Mouse (Mus musculus) midbrain, embryonic 12.5 days (tissue): ENCODE results near the gene Hbb-bt. TPM values are rescaled to one million over a fixed set of nuclear protein-coding genes. Genes with fewer than 3 reads are reported as not detected.
"Not testable (repeated sequence)": the region's sequence is repeated elsewhere in the genome, so short reads cannot be mapped to it uniquely, and the experiment has no call there.

ENCODE experiments used
- ATAC-seq: fragments of 200-750 bp; cut with Nextera tagmentation; 2 replicates; pipeline ENCODE4 v1.8.0; 2017; ENCODE audit warnings: low read depth, moderate TSS enrichment, moderate library complexity; ENCODE audit not compliant: low FRiP score
- H3K27ac ChIP-seq: fragments of 300-500 bp; sonication (generic); replicated peaks from 2 replicates; pipeline ENCODE4 v1.5.1; 2016; ENCODE audit warnings: mild to moderate bottlenecking
- H3K27me3 ChIP-seq: fragments of 300-500 bp; sonication (generic); 2 replicates; pipeline ENCODE4 v1.6.1; 2016; ENCODE audit warnings: mild to moderate bottlenecking
- H3K36me3 ChIP-seq: fragments of 300-500 bp; sonication (generic); 2 replicates; pipeline ENCODE4 v1.6.1; 2016
- H3K4me1 ChIP-seq: fragments of 300-500 bp; sonication (generic); 2 replicates; pipeline ENCODE4 v1.6.1; 2016
- H3K4me2 ChIP-seq: fragments of 300-500 bp; sonication (generic); replicated peaks from 2 replicates; pipeline ENCODE4 v1.6.1; 2016; ENCODE audit warnings: mild to moderate bottlenecking, moderate library complexity
- H3K4me3 ChIP-seq: fragments of 300-500 bp; sonication (generic); 2 replicates; pipeline ENCODE4 v1.5.1; 2016; ENCODE audit warnings: mild to moderate bottlenecking
- H3K9ac ChIP-seq: fragments of 300-500 bp; sonication (generic); replicated peaks from 2 replicates; pipeline ENCODE4 v1.6.1; 2016; ENCODE audit warnings: mild to moderate bottlenecking, moderate library complexity
- H3K9me3 ChIP-seq: fragments of 300-500 bp; sonication (generic); 2 replicates; pipeline ENCODE4 v1.6.1; 2016; ENCODE audit warnings: mild to moderate bottlenecking
- WGBS: fragments of 180-500 bp; shearing (Covaris S2); methylation state at CpG from one replicate; pipeline ENCODE4 v1.1.7; 2016; 5-methylcytosine and 5-hydroxymethylcytosine counted together
- polyA plus RNA-seq: library from polyadenylated mRNA; unstranded; fragments of >200 nt; fragmentation: Nextera tagmentation; extraction: Ambion mirVana; gene quantifications from 2 replicates; pipeline ENCODE4 v1.2.1, GENCODE M21; 2016

Gene Hbb-bt
- polyA plus RNA-seq, 1 experiment from 2014 or later = 928 TPM

DNA sequence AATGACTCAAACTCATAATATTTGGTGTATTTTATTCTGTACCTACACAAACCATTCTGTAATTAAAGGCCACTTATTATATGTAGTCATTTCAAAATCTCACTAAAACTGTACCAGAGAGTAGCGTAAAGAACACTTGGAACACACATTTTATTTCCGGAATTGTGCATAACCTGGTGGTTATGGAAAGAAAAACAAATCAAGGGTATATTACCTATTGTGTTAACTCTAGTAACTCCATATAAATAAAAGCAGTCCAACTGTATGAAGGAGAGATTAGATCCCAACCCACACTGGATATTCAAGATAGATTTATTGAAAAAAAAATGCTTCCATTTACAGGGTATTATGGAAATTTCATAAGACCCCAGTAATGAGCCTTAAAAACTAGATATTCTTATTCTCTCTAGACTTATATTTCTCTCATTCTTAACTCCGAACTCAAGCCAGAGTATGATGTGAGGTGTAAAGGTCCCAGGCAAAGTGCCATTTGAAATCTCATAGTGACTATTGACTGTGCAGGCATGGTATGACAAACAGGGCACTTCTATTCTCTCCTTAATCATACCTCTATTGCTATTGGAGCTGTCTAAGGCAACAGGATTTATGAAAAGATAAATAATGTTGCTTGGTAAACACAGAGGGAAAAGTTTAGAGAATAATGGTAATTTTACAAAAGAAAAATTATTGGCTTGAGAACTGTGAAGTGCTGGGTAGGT, 11.9 kb upstream of the Hbb-bt start:
- H3K4me2 ChIP-seq = no peak overlapping the region
- no peaks in the 10 kb centered on the region for H3K27me3 ChIP-seq
- no peak overlapping the region for H3K27ac ChIP-seq
- WGBS = 94% methylated on average over 3 of the region's 3 CpGs
- no peak overlapping the region for H3K9ac ChIP-seq
- H3K9me3 ChIP-seq = no peaks in the 10 kb centered on the region
- no peaks in the 10 kb centered on the region for H3K4me1 ChIP-seq
- no peak for ATAC-seq
- no peak overlapping the region for H3K4me3 ChIP-seq
- H3K36me3 ChIP-seq = no peaks in the 10 kb centered on the region

DNA sequence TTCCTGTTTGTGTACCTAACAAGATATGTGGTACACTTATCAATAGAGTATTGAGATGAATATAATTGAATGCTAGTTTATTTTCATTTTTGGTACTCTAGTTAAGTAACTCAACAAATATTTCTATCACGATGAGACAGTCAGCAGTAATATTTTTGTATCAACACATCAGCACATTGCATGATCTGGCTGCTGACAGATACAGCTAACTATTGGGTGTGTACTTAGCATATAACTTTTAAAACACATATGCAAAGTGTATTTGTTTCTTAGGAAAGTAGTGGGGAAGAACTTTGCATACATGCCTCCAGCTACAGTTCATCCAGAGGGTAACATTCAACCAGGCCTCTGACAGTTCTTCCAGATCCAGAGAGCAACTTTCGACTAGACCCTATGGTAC, 10.8 kb upstream of the Hbb-bt start:
- H3K9ac ChIP-seq = no peak overlapping the region
- H3K27me3 ChIP-seq = no peaks in the 10 kb centered on the region
- H3K36me3 ChIP-seq = no peaks in the 10 kb centered on the region
- H3K4me2 ChIP-seq = no peak overlapping the region
- H3K9me3 ChIP-seq = no peaks in the 10 kb centered on the region
- no peak for ATAC-seq
- H3K27ac ChIP-seq = no peak overlapping the region
- WGBS = 84% methylated on average over 2 of the region's 2 CpGs
- H3K4me3 ChIP-seq = no peak overlapping the region
- H3K4me1 ChIP-seq = no peaks in the 10 kb centered on the region

DNA sequence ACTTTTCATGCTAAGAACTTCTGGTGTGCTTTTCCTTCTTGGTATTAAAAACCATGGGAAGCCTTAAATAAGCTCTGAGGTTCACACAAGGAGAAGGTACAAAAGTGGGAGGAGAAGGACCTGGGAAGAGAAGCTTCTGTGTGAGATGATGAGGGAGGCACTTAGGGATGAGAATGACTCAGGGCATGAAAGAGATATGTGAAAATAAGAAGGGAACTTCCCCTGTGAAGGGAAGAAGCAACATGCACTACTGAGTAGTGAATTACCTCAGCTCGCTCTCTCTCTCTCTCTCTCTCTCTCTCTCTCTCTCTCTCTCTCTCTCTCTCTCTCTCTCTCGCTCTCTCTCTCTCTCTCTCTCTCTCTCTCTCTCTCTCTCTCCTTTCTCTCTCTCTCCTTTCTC, 1.3 kb upstream of the Hbb-bt start:
- H3K4me2 ChIP-seq, H3K9me3 ChIP-seq, H3K36me3 ChIP-seq, H3K9ac ChIP-seq, H3K4me1 ChIP-seq, H3K4me3 ChIP-seq, H3K27me3 ChIP-seq, H3K27ac ChIP-seq, ATAC-seq: not testable (repeated sequence)
- WGBS = no CpG with 5 or more reads among the region's 2 CpGs

DNA sequence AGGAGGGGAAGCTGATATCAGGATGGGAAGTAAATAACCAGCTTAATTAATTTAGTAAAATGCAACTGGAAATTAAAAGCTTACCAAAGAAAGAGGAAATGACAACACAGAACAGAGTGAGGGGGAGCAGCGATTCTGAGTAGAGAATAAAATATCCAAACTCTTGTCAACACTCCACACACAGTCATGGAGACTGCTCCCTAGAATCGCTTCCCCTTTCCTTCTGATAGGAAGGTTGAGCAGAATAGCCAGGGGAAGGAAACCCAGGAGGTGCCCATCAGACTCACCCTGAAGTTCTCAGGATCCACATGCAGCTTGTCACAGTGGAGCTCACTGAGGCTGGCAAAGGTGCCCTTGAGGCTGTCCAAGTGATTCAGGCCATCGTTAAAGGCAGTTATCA, 644 bp downstream of the Hbb-bt start:
- H3K9ac ChIP-seq, H3K4me3 ChIP-seq, H3K36me3 ChIP-seq, ATAC-seq, H3K4me2 ChIP-seq, H3K27me3 ChIP-seq, H3K27ac ChIP-seq, H3K9me3 ChIP-seq, H3K4me1 ChIP-seq: not testable (repeated sequence)
- no CpG with 5 or more reads among the region's 3 CpGs for WGBS

DNA sequence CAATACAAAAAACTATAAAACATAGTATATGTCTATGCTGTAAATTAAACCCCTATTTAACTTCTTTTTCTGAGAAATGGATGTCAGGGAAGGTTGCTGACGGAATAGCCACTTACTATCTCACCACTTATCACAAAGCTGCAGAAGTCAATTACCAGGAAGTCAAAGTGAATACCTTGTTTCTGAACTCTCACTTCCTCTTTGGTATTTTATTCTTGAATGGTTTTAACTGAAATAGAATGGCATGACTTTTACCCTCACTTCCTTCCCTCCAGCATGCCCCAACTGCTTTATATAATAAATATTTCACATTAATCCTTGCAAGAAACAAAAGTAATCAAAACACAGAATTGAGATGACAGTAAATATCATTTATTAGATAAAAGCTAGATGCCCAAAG, 1.6 kb downstream of the Hbb-bt start:
- 80% methylated on average over 1 of the region's 1 CpGs for WGBS

DNA sequence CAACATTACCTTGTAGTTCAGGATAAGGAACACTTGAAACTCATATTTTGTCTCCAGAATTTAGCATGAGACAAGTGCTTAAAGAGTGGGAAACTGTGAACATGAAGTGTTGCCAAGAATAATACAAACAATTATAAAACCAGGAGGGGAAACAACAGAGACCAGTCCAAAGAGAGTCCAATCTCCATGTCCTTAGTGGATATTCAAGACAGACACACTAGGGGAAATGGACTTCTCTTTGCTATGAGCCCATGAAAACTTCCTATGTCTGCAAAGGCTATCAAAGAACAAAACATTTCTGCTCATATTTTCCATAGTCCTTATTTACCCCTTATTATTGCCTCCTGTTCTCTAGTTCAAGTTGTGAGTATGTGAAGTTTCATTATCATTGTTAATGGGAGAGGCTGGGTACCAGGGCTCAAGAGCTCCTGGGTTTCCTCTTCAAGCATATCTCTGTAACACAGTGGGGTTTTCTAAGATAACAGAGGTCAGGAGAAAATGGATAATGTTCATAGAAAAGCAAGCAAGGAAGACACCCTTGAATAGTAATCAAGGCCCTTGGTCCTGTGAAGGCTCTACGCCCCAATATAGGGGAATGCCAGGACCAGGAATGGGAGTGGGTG, 2.5 kb downstream of the Hbb-bt start:
- WGBS = 90% methylated on average over 1 of the region's 1 CpGs
- ATAC-seq = no peak
- Histone ChIP-seq H3K9ac (no peak overlapping the region), H3K4me1 (no peaks in the 10 kb centered on the region), H3K4me2 (no peak overlapping the region), H3K27me3 (no peaks in the 10 kb centered on the region), H3K9me3 (no peaks in the 10 kb centered on the region), H3K4me3 (no peak overlapping the region), H3K27ac (no peak overlapping the region), H3K36me3 (no peaks in the 10 kb centered on the region)

More for the DNA sequence above, 1.6 kb downstream of the Hbb-bt start:
- Histone ChIP-seq H3K27ac (no peak overlapping the region), H3K9me3 (no peaks in the 10 kb centered on the region), H3K36me3 (no peaks in the 10 kb centered on the region), H3K4me3 (no peak overlapping the region), H3K4me2 (no peak overlapping the region), H3K9ac (no peak overlapping the region), H3K4me1 (no peaks in the 10 kb centered on the region), H3K27me3 (no peaks in the 10 kb centered on the region)
- ATAC-seq = no peak

DNA sequence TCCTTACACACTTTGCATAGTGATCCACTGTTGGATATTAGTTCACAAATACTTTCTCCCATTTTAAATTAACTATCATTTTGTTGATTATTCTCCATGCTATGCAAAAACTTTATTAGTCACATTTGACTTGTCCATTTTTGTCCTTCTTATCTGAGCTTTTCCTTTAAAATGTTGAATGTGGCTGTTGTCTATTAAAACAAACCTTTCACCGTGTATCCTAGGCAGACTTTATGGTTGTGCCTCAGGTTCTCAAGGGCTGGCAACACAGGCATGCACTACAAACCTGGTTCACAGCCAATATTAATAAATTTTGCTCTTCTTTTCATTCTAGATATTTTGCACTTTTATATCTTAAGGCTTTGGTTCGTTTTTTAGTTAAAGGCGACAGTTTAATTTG, 3.0 kb downstream of the Hbb-bt start:
- WGBS = 82% methylated on average over 3 of the region's 3 CpGs
- Histone ChIP-seq H3K4me2 (no peak overlapping the region), H3K9me3 (no peaks in the 10 kb centered on the region), H3K36me3 (no peaks in the 10 kb centered on the region), H3K27ac (no peak overlapping the region), H3K4me1 (no peaks in the 10 kb centered on the region), H3K9ac (no peak overlapping the region), H3K27me3 (no peaks in the 10 kb centered on the region), H3K4me3 (no peak overlapping the region)
- no peak for ATAC-seq

DNA sequence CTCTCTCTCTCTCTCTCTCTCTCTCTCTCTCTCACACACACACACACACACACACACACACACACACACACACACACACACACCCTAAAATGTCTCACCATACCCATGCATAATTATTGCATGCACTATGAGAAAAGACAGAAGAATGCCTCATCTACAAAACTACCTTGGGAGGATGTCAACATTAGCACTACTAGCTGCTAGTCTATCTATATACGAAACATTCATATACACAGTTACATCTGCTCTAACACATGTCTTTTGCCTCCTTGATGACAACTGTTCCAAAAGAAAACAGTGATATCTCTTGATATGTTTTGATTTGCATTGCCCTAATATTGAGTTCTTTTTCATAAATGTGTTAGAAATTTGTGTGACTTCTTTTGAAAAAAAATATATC, 3.5 kb downstream of the Hbb-bt start:
- no peak for ATAC-seq
- WGBS = 86% methylated on average over 1 of the region's 1 CpGs
- Histone ChIP-seq H3K27ac (no peak overlapping the region), H3K27me3 (no peaks in the 10 kb centered on the region), H3K4me3 (no peak overlapping the region), H3K4me1 (no peaks in the 10 kb centered on the region), H3K9me3 (no peaks in the 10 kb centered on the region), H3K9ac (no peak overlapping the region), H3K4me2 (no peak overlapping the region), H3K36me3 (no peaks in the 10 kb centered on the region)

DNA sequence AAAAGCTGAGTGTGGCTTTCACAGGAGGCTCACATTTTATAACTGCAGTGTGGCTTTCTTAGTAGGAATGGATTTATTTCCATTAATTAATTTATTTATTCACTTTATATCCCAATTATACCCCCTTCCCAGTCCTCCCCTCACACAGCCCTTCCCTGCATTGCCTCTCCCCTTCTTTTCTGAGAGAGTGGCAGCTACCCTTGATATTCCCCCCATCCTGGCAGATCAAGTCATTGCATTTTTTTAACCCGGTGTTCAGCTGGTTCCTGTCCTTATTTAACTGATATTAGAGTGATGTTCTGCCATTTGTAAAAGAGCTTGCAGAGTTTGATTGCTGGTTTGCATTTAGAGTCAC, 4.0 kb downstream of the Hbb-bt start:
- Histone ChIP-seq H3K36me3 (no peaks in the 10 kb centered on the region), H3K9ac (no peak overlapping the region), H3K27ac (no peak overlapping the region), H3K27me3 (no peaks in the 10 kb centered on the region), H3K4me1 (no peaks in the 10 kb centered on the region), H3K9me3 (no peaks in the 10 kb centered on the region), H3K4me3 (no peak overlapping the region), H3K4me2 (no peak overlapping the region)
- WGBS = 79% methylated on average over 1 of the region's 1 CpGs
- ATAC-seq = no peak

DNA sequence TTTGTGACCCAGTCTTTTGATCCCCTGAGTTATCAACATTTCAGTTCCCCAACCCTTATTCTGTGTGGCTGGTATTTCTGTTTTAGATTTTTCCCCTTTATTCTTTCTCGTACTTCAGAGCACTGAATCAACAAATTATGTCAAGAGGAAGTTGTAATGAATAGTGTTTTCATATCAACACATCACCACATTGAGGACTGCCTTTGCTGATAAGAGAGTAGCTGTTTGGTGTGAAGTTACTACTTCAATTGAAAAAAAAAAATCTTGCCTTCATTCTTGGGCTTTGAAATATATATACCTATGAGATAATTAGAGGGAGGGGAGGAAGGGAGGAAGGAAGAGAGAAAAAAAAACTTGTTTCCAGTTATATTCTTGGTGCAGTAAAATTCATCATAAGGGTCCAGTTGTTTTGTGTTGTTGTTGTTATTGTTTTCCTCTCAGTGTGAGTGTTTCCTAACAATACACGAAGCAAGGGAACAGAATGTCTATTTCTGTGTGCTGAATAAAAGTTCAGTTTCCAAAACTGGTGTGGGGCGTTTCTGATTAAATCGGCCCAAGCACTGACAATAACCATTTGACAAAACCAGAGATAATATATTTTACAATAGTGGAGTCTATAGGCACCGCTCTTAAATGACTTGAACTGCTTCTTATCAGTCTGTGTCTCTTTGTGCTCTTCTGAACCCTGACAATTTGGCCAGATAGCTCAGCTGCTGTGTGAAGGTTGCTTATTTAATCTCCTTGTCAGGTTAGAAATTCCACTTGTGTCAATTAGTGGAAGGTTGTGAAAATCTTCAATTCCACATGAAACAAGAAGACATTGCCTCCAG, 4.6 kb downstream of the Hbb-bt start:
- Histone ChIP-seq H3K9me3 (no peaks in the 10 kb centered on the region), H3K4me2 (no peak overlapping the region), H3K4me1 (no peaks in the 10 kb centered on the region), H3K27ac (no peak overlapping the region), H3K9ac (no peak overlapping the region), H3K36me3 (no peaks in the 10 kb centered on the region), H3K4me3 (no peak overlapping the region), H3K27me3 (no peaks in the 10 kb centered on the region)
- WGBS = 71% methylated on average over 5 of the region's 5 CpGs
- ATAC-seq = no peak

DNA sequence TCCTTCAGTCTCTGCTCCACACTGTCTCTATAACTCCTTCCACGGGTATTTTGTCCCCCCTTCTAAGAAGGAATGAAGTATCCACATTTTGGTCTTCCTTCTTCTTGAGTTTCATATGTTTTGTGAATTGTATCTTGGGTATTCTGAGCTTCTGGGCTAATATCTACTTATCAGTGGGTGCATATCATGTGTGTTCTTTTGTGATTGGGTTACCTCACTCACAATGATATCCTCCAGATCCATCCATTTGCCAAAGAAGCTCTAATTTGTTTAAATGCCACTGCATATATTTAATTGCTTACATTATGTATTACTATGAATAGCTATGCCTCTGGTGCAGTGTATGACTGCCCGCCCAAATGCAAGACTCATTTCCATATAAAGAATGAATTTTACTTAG, 5.7 kb downstream of the Hbb-bt start:
- not testable (repeated sequence) for H3K27me3 ChIP-seq, H3K9me3 ChIP-seq, H3K36me3 ChIP-seq, H3K4me1 ChIP-seq, ATAC-seq, H3K27ac ChIP-seq, H3K4me3 ChIP-seq, H3K4me2 ChIP-seq, H3K9ac ChIP-seq
- 71% methylated on average over 2 of the region's 2 CpGs for WGBS

DNA sequence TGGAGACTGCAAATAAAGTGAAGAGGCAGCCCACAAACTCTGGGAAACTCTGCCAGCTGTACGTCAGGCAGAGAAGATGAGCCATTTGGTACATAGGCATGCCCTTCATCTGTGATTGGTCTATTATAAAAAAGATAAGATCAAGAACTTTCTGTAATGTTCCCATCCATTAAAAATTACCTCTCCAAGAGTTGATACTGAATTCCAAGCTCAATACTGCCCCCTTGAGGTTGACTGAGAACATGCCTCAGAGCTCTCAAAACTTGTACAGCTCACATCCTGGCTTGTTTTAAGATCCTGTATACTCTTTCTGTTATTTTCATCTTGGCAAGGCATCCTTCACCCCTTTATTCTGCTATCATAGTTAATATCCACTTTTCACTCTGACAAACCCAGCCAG, 6.9 kb downstream of the Hbb-bt start:
- WGBS = 74% methylated on average over 1 of the region's 1 CpGs
- H3K9ac ChIP-seq = no peak overlapping the region
- ATAC-seq = no peak
- no peaks in the 10 kb centered on the region for H3K36me3 ChIP-seq
- H3K9me3 ChIP-seq = no peaks in the 10 kb centered on the region
- H3K4me3 ChIP-seq = no peak overlapping the region
- no peaks in the 10 kb centered on the region for H3K4me1 ChIP-seq
- no peak overlapping the region for H3K4me2 ChIP-seq
- H3K27ac ChIP-seq = no peak overlapping the region
- H3K27me3 ChIP-seq = no peaks in the 10 kb centered on the region
